Mouse (Mus musculus) stomach, postnatal 0 days (tissue): ENCODE data around the gene Cox8a.

ENCODE experiments used
- CTCF ChIP-seq: IDR thresholded peaks from 2 replicates; pipeline ENCODE4 v1.5.1; 2016; ENCODE audit warnings: antibody characterized with exemption, low read depth, mild to moderate bottlenecking, moderate library complexity
- EP300 ChIP-seq: optimal IDR thresholded peaks from 2 replicates; pipeline ENCODE3; 2016; ENCODE audit warnings: antibody characterized with exemption

- TF ChIP-seq CTCF (no peak), EP300 (no peak)
Measured at GRCm38 (mm10) chr19:7226511-7226914, 9.1 kb upstream of the Cox8a start.
